Mouse (Mus musculus) embryonic facial prominence, embryonic 14.5 days (tissue): Measurements from ENCODE around the gene Cspg4. TPM values are rescaled to one million over a fixed set of nuclear protein-coding genes. Genes with fewer than 3 reads are reported as not detected.
A peak's percentile ranks its signal among the peaks of the same experiment; 100 is the strongest.
"Not testable (repeated sequence)": the region's sequence is repeated elsewhere in the genome, so short reads cannot be mapped to it uniquely, and the experiment has no call there.

Experiments used
- ATAC-seq: fragments of 200-750 bp; cut with Nextera tagmentation; 2 replicates; pipeline ENCODE4 v1.8.0; 2017; ENCODE audit warnings: low read depth, moderate number of reproducible peaks, moderate TSS enrichment
- DNase-seq: peaks from one replicate; pipeline ENCODE4 v3.0.0-alpha.2; 2015; ENCODE audit warnings: low spot score
- H3K27ac ChIP-seq: fragments of 300-500 bp; sonication (generic); replicated peaks from 2 replicates; pipeline ENCODE4 v1.5.1; 2014; ENCODE audit warnings: low read depth, mild to moderate bottlenecking, low read length, moderate library complexity
- H3K27me3 ChIP-seq: fragments of 300-500 bp; sonication (generic); replicated peaks from 2 replicates; pipeline ENCODE4 v1.6.1; 2014; ENCODE audit warnings: low read length; ENCODE audit not compliant: control insufficient read depth, insufficient read depth
- H3K36me3 ChIP-seq: fragments of 300-500 bp; sonication (generic); 2 replicates; pipeline ENCODE4 v1.6.1; 2014; ENCODE audit warnings: low read length, mixed read lengths; ENCODE audit not compliant: control insufficient read depth, insufficient read depth
- H3K4me1 ChIP-seq: fragments of 300-500 bp; sonication (generic); 2 replicates; pipeline ENCODE4 v1.6.1; 2014; ENCODE audit warnings: antibody characterized with exemption, low read length; ENCODE audit not compliant: control insufficient read depth, insufficient read depth
- H3K4me2 ChIP-seq: fragments of 300-500 bp; sonication (generic); 2 replicates; pipeline ENCODE4 v1.6.1; 2014; ENCODE audit warnings: low read depth, mild to moderate bottlenecking, low read length, moderate library complexity, mixed read lengths
- H3K4me3 ChIP-seq: fragments of 300-500 bp; sonication (generic); 2 replicates; pipeline ENCODE4 v1.5.1; 2014; ENCODE audit warnings: low read depth, mild to moderate bottlenecking, low read length
- H3K9ac ChIP-seq: fragments of 300-500 bp; sonication (generic); 2 replicates; pipeline ENCODE4 v1.6.1; 2014; ENCODE audit warnings: low read depth, mild to moderate bottlenecking, low read length, moderate library complexity, mixed read lengths
- H3K9me3 ChIP-seq: fragments of 300-500 bp; sonication (generic); 2 replicates; pipeline ENCODE4 v1.6.1; 2016; ENCODE audit warnings: low read length; ENCODE audit not compliant: control insufficient read depth
- WGBS: fragments of 180-500 bp; shearing (Covaris S2); extraction: QIAGEN DNeasy Blood & Tissue Kit; methylation state at CpG from one replicate; pipeline ENCODE4 v1.1.7; 2014; 5-methylcytosine and 5-hydroxymethylcytosine counted together
- polyA plus RNA-seq: library from polyadenylated mRNA; unstranded; fragments of >200 nt; fragmentation: Nextera tagmentation; extraction: Ambion mirVana; gene quantifications from 2 replicates; pipeline ENCODE4 v1.2.1, GENCODE M21; 2014

Gene Cspg4
- polyA plus RNA-seq, 1 experiment from 2014 or later = 34.8 TPM

- Histone ChIP-seq H3K27me3 (no peaks in the 10 kb centered on the region), H3K9me3 (no peaks in the 10 kb centered on the region), H3K4me1 (peaks cover 45% of the 10 kb centered on the region), H3K4me2 (peak overlapping the region; percentile 93), H3K4me3 (peak overlapping the region; percentile 74), H3K36me3 (peaks cover 13% of the 10 kb centered on the region), H3K27ac (peak overlapping the region; percentile 97), H3K9ac (peak overlapping the region; percentile 82)
- peak; percentile 63 for DNase-seq
- ATAC-seq = peak; percentile 16
- WGBS = 1% methylated on average over 35 of the region's 35 CpGs
Observed at GRCm38 (mm10) chr9:56927191-56928012, 62.6 kb downstream of the Cspg4 start.

GRCm38 (mm10) chr9:56928041-56928811 lies 63.4 kb downstream of the Cspg4 start, which contains the start of gene Snx33:
Snx33 (minus strand) TSS chr9:56928371.
- peaks cover 38% of the 10 kb centered on the region for H3K4me1 ChIP-seq
- H3K9ac ChIP-seq = peak within 1 kb of the TSS; percentile 82
- no peaks in the 10 kb centered on the region for H3K27me3 ChIP-seq
- DNase-seq (peak; percentile 95), ATAC-seq (peak; percentile 90)
- H3K4me2 ChIP-seq = peak within 1 kb of the TSS; percentile 93
- peak within 1 kb of the TSS; percentile 74 for H3K4me3 ChIP-seq
- H3K36me3 ChIP-seq = peaks cover 9% of the 10 kb centered on the region; the same call in 1 of the 2 replicates
- no peaks in the 10 kb centered on the region for H3K9me3 ChIP-seq
- WGBS = 2% methylated on average over 39 of the region's 50 CpGs
- peak within 1 kb of the TSS; percentile 97 for H3K27ac ChIP-seq

- H3K36me3 ChIP-seq = peaks cover 9% of the 10 kb centered on the region; the same call in 1 of the 2 replicates
- no peak overlapping the region for H3K27ac ChIP-seq
- DNase-seq (no peak), ATAC-seq (no peak)
- WGBS = 57% methylated on average over 4 of the region's 4 CpGs
- H3K9ac ChIP-seq = no peak overlapping the region
- no peaks in the 10 kb centered on the region for H3K27me3 ChIP-seq
- H3K4me3 ChIP-seq = no peak overlapping the region
- H3K9me3 ChIP-seq = no peaks in the 10 kb centered on the region
- H3K4me2 ChIP-seq = no peak overlapping the region
- H3K4me1 ChIP-seq = peaks cover 26% of the 10 kb centered on the region
Observed at GRCm38 (mm10) chr9:56929496-56929895, 64.7 kb downstream of the Cspg4 start.

GRCm38 (mm10) chr9:56930556-56930955 lies 65.7 kb downstream of the Cspg4 start:
- H3K36me3 ChIP-seq = peaks cover 3% of the 10 kb centered on the region; the same call in 1 of the 2 replicates
- WGBS = 80% methylated on average over 1 of the region's 1 CpGs
- H3K9ac ChIP-seq = no peak overlapping the region
- ATAC-seq (no peak), DNase-seq (no peak)
- no peak overlapping the region for H3K4me2 ChIP-seq
- H3K27me3 ChIP-seq = no peaks in the 10 kb centered on the region
- H3K27ac ChIP-seq = no peak overlapping the region
- peaks cover 20% of the 10 kb centered on the region for H3K4me1 ChIP-seq
- H3K9me3 ChIP-seq = no peaks in the 10 kb centered on the region
- no peak overlapping the region for H3K4me3 ChIP-seq

GRCm38 (mm10) chr9:56936861-56937222 lies 72.0 kb downstream of the Cspg4 start:
- 18% methylated on average over 6 of the region's 6 CpGs for WGBS
- Histone ChIP-seq H3K9ac (peak overlapping the region; percentile 39; the same call in 1 of the 2 replicates), H3K4me3 (peak overlapping the region; percentile 63), H3K27me3 (no peaks in the 10 kb centered on the region), H3K36me3 (no peaks in the 10 kb centered on the region; the same call in 1 of the 2 replicates), H3K4me1 (peaks cover 11% of the 10 kb centered on the region), H3K27ac (no peak overlapping the region; the same call in 1 of the 2 replicates), H3K4me2 (peak overlapping the region; percentile 76), H3K9me3 (no peaks in the 10 kb centered on the region)
- DNase-seq (no peak), ATAC-seq (no peak)

- ATAC-seq (peak; percentile 95), DNase-seq (peak; percentile 99)
- peaks cover 11% of the 10 kb centered on the region for H3K4me1 ChIP-seq
- H3K9me3 ChIP-seq = no peaks in the 10 kb centered on the region
- peak within 1 kb of the TSS; percentile 81 for H3K9ac ChIP-seq
- H3K36me3 ChIP-seq = no peaks in the 10 kb centered on the region; the same call in 1 of the 2 replicates
- peak within 1 kb of the TSS; percentile 76 for H3K4me2 ChIP-seq
- H3K27ac ChIP-seq = peak within 1 kb of the TSS; percentile 93
- WGBS = under 1% methylated on average over 55 of the region's 73 CpGs
- H3K4me3 ChIP-seq = peak within 1 kb of the TSS; percentile 63
- H3K27me3 ChIP-seq = no peaks in the 10 kb centered on the region
Observed at GRCm38 (mm10) chr9:56937223-56938160, 72.7 kb downstream of the Cspg4 start, which contains the start of gene Imp3. Imp3 (plus strand) TSS chr9:56937475.

- no peaks in the 10 kb centered on the region for H3K27me3 ChIP-seq
- 2% methylated on average over 7 of the region's 7 CpGs for WGBS
- peak overlapping the region; percentile 63 for H3K4me3 ChIP-seq
- no peaks in the 10 kb centered on the region for H3K9me3 ChIP-seq
- peaks cover 11% of the 10 kb centered on the region for H3K4me1 ChIP-seq
- peak overlapping the region; percentile 93 for H3K27ac ChIP-seq
- DNase-seq (peak; percentile 59), ATAC-seq (no peak)
- H3K36me3 ChIP-seq = no peaks in the 10 kb centered on the region; the same call in 1 of the 2 replicates
- peak overlapping the region; percentile 81 for H3K9ac ChIP-seq
- peak overlapping the region; percentile 76 for H3K4me2 ChIP-seq
Observed at GRCm38 (mm10) chr9:56938374-56938773, 73.5 kb downstream of the Cspg4 start.

GRCm38 (mm10) chr9:56947481-56947880 lies 82.6 kb downstream of the Cspg4 start:
- not testable (repeated sequence) for H3K27me3 ChIP-seq, H3K4me3 ChIP-seq, H3K9me3 ChIP-seq, ATAC-seq, H3K4me1 ChIP-seq, H3K9ac ChIP-seq, H3K36me3 ChIP-seq, H3K27ac ChIP-seq, H3K4me2 ChIP-seq
- 23% methylated on average over 3 of the region's 3 CpGs for WGBS
- peak; percentile 42 for DNase-seq
